Mouse (Mus musculus) retina, embryonic 14.5 days (tissue): Measurements from ENCODE around the gene Limk2.

Source experiments
- DNase-seq: peaks from one replicate; pipeline ENCODE4 v3.0.0-alpha.2; 2015; ENCODE audit warnings: low spot score

Gene Limk2

DNA sequence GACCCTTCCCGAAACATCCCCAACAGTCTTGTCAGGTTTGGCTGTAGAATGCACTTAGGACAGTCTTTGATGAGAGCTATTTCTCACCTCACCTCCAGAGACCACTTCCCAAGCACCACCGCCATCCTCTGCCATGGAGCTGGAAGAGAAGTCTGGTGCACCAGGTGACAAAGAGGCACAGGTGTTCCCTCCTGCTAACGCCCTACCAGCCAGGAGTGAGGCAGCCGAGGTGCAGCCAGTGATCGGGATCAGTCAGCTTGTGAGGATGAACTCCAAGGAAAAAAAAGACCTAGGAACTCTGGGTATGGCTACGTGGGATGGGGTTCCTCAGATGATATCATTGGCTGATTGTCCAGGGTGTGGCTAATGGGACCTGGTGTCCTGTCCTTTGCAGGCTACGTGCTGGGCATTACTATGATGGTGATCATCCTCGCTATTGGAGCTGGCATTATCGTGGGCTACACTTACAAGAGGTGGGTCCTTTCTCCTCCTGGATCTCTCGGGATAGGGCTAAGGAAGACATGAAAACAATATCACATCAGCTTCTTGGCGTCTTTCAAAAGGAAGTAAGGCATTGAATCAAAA, 75.8 kb downstream of the Limk2 start:
- no peak for DNase-seq

DNA sequence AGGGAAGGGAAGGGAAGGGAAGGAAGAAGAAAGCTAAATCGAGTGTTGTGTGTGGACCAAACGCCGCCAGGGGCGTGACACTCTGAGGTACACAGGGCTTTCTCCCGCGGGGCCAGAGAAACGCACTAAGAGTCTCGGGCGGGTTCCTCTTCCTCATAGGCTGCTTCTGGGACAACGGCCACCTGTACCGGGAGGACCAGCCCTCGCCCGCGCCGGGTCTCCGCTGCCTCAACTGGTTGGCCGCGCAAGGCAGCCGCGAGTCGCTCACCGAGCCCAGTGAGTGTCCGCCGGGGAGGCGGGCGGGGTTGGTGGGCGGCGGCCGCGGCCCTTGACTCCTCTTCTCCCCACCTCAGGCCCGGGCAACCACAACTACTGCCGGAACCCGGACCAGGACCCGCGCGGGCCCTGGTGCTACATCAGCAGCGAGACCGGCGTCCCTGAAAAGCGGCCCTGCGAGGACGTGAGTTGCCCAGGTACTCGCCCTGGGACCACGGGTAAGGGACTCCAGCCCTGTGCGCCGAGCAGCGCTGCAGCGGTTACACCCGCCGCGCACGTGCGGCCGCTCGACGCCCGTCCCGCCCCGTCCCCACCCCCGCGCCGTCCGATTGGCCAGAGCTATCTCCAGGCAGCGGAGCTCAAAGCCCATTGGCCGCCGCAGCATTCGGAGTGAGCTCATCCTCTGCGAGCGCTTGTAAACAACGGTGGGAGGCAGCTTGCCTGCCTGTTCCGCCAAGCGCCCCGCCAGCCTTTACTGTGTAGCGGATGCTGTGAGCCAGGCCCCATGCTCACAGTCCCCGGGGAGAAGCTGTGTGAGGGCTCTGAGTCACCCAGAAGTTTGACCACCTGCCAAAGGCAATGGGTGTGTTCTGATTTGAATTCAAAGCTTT, 77.0 kb downstream of the Limk2 start:
- peak; percentile 94 for DNase-seq

DNA sequence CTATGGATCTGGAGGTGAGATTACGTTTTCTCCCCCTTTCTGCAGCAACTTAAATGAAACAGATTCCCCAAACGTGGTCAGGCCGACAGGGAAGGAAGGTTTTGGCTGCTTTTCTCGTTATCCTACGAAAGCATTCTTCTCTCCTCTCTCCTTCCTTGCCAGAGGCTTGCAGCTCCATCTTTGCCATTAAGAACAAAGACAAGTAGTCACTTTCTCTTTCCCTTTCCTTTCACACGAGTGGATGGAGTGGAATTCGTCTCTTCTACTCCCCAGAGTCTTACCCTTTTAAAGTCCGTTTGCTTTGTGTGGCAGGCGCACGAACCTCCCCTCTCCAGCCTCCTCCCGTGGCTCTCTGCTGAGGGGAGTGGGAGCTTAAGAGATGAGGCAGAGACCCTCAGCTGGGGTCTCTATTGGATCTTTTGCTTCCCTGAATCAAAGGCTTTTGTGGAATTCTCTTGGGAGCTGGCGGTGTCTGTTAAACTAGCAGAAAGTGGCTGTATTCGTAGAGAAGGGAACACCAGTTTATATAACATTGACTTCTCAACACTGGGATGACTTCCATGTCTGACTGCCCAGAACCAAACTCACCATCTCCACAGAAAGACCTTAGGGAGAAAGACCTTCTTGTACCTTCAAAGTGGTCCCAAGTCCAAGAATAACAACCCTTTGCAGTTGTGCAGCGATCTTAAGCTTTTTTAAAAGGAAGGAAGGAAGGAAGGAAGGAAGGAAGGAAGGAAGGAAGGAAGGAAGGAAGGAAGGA, 77.8 kb downstream of the Limk2 start:
- peak; percentile 45 for DNase-seq

DNA sequence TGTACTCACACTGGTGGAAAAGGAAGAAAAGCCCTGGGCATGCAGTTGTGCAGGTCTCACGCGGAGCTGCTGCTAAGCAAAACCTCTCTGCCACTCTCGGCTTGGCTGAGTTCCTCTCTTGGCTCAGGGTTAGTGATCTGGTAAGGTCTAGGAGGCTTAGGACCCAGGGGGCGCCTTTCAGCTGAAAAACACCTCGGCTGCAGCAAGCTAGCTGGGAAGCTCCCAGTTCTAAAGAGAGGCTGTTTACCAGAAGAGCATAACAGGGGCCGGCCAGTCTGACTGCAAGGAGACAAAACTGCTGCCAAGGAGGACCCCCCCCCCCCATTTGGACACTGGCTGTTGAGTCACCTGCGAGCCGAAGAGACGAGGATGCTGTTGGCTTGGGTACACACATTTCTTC, 78.4 kb downstream of the Limk2 start:
- peak; percentile 86 for DNase-seq

DNA sequence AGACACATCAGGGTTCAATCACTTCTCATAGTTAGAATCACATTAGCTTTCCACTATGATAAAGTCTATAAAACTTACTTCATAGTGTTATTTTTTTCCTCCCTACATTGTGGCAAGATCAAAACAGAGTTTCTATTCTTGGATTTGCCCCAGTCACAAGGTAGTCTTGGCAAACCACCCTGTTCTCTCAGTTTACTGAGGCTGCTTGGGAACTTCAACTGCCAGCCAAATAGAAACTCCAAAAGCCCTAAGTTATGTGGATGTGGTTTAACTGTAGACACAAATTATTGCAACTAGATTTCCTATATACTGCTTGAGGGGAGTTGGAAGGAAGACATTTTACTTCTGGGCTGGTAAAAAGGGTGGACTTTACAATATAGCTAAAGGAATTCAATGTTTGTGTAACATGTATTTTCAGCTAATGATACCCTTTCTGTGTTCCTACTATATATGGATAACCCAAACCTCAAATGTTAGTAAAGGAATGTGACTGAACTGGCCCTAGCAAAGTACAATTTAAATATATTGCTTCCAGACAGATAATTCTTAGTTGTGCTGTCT, 79.0 kb downstream of the Limk2 start, which contains the start of gene Pik3ip1:
Pik3ip1 (plus strand) TSS at position 511 of the 561 bp plus-strand sequence.
- DNase-seq = no peak

DNA sequence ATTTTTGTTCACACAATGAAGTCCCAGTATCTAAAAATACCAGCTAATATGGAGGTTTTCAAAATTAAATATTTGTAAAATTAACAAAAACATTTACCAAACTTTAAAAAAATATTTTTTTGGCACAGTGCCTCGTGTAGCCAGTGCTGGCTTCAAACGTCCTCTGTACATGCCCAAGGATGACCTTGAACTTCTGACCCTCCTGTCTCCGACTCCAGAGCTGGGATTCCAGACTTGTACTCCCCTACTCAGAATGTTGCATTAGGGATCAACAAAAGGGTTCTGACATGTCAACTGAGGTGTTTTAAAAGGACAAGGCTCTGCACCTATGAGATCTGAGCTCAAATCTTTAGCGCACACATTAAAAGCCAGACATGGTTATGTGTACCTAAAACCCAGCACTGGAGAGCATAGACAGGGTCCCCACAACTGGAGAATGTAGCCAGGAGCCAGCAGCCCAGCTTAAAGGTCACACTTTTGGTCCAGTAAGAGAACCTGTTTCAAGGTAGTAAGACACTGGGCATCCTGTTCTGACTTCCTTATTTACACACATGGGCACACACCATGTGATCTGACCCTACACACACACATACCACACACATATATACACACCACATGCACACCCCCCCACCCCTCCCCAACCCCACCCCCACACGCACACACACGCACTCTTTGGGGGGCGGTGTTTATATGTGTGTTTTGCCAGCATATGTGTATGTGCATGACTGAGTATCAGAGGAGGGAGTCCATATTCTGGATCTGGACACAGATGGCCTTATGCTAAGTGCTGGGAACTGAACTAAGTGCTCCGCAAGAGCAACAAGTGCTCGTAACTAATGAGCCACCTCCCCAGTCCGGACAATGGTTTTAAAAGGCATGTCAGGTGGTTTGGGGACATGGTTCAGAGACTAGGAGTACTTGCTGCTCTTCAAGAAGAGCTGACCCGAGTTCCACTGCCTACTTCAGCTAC, 79.9 kb downstream of the Limk2 start:
- no peak for DNase-seq

DNA sequence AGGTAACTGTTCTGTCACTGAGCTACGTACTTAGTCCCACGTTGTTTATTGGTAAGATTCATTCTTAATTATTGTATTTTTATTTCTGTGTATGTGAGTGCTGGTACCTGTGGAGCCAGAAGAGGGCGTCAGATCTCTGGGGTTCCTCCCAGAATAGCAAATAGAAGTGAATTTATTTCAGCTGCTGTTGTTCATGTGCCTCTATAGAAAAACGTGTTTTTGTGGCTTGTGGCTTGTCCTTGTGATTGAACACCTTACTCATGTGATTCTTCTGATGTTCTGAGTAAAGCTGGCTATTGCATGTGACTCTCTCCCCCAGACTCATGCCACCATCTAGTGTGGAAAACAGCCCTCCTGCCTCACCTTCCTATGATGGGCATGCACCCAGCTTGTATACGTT, 80.7 kb downstream of the Limk2 start:
- DNase-seq = no peak

DNA sequence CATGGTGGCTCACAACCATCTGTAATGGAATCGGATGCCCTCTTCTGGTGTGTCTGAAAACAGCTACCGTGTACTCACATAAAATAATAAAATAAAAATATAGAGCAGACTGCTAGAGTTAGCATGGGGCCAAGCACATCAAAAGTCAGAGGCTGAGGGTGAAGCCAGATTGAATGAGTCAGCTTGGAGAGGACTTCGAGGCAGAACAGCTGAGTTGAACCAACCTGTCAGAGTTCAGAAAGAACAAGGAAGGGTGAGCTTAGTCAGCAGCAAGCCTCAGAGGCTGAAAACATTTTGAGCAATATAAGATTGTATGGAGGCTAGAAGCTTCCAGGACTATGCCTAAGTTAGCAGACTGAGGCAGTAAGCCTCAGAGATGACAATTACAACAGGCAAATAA, 90.7 kb downstream of the Limk2 start:
- DNase-seq = no peak

DNA sequence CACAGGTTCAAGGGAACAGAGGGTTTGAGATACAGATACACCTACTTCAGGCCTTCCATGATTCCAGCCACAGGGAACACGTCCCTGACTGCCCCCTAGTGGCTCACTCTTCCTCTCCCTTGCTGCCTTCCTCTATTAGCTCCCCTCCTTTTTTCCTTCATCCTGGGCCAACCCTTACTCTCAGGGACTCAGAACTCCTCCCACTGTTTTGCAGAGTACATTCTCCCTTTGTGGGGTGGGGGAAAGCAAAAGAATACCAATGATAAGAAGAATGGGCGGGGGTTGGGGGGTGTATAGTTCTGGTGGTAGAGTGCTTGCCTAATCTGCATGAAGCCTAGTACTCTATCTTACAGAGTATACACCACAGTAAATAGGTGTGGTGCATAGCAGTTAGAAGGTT, 94.8 kb downstream of the Limk2 start:
- peak; percentile 82 for DNase-seq

DNA sequence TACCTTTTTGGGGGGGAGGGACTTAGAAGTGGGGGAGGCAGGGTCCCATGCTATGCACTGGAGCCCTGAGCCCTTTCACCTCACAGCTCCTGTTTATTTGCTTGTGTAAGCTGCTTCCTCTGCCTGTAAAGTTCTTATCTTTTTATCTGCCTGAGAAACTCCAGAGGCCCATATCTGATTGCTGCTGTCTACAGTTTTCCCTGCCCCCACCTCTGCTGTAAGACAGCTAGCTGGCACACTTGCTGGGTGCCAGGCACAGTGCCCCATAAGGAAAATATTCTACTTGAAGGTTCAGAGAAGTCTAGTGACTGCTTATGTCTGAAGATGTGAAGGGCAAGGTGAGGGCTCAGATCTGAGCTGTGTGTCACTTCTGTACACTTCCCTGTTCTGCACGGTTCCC, 95.7 kb downstream of the Limk2 start:
- no peak for DNase-seq

DNA sequence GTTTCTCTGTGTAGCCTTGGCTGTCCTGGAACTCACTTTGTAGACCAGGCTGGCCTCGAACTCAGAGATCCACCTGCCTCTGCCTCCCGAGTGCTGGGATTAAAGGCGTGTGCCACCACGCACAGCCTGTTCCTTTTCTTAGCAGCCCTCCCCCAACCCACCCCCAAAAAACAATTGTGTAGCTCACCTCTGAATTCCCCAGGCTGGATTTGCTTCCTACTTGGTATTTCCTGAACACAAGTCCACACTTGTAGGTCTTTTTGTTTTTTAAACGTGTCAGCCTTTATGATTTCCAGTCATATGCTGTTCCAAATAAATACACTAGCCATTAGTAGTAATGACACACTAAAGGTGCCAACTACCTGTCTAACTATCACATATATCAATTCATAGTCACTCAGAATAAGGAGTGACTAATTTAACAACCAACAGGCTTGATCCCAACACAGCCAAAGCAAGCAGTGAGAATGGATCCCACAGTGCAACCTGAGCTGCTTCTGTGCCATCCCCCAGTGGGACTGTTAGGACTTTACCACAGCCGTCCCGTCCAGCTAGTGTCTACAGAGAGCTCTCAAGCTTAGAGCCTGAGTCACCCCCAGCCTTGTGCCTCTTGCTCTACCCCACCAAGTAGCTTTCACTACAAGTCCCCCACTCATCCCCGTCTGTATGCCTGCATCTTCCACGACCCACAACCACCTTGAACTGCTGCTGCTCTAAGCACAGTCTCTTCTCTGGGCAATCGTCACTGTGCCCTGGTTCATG, 97.2 kb downstream of the Limk2 start:
- DNase-seq = no peak

DNA sequence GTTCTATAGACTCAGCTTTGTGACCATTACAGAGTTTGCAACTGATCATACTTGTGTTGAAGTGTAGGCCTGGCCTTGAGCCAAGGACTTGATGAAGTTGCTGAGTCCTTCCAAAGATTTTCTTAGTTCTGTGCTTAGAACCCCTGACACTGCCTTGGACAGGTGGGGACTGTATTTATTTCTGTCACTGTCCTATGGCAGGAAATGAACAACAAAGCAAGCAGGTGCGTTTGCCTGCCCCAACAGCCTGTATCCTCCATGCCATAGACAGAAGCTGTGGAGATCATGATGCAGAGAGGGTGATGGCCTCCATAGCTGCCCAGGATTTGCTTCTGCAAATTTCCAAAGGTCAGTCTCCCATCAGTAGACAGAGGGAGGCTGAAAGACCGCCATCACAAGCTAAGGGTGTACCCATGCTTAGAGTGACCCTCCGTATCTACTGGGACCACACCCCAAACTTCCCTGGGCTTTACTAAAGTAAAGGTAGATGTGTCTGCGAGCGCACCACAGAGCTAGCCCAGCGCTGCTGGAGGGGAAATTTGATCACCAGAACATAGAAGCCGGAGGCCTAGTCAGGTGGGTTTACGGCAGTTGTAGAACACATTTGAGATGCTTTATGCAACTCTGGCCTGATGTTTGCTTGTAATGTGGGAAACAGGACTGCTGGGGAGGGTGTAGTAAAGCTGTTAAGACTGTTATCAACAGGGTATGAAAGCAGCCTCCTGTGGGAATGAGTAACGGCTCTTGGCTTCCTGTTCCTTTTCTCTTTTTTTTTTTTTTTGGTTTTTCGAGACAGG, 98.0 kb downstream of the Limk2 start:
- DNase-seq = no peak

DNA sequence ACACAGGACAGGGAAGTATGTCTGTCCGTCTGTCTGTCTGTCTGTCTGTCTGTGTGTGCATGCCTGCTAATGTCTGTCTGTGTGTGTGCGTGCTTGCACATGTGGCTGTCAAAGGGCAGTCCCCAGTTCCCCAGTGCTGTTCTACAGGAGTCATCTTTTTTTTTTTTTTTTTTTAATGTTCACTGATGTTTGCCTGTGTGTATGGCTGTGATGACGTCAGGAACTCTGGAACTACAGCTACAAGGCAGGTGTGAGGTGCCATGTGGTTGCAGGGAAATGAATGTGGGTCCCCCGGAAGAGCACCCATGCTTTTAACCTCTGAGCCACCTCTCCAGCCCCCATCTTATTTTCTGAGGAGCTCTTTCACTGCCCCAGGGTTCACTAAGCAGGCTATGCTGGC, 99.1 kb downstream of the Limk2 start:
- DNase-seq = no peak

DNA sequence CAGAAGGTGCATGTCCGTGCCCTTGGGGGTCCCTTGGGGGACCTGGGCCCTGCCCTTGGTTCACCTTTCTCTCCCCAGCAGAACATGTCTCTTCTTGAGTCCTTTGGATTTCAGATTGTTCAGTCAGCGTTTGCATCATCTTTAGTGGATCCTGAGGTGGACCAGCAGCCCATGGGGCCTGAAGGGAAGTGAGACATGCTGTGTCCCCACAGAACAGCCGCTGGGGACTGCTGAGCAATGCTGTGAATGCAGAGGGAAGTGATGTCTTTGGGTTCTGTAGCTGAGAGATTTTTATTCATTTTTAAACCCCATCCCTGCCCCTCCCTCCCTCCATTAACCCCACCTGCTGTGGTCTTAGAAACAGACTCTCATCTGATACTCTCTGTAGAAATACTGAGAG, 101.1 kb downstream of the Limk2 start:
- no peak for DNase-seq

DNA sequence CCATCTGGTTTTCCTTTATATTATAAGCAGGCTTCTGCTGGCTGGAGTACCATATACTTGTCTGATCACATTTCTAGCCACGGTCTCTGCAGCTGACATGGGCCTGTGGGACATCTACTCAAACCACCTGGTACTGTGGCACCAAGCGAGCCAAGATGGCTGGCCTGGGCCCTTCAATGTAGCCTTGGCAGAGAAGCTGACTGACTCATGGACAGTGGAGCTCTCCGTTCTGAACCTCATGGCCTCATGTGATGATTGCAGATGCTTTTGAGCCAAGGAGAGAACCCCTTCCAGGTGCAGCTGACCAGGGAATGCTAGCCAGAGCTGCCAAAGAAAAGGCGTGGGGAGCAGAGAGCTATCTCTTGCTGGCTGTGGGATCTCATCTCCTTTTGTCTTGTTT, 103.2 kb downstream of the Limk2 start:
- DNase-seq = no peak

DNA sequence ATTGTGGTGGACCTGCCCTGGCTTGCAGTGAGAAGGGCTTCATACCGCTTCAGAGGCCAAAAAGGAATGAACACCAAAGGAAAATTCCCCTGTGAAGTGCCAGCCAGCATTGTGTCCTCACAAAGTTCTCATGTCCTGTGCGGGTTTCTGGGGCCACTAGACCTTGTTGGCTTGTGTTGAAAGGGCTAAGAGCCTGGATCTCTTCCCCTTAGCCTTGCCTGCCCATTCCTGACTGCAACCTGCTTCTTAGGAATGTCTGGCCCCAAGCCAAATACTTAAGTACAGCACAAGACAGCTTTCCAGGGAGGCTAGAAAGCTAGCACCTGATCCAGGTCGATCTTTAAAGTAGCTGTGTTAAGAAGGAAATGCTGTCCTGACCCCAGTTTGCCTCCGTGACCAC, 106.2 kb downstream of the Limk2 start:
- DNase-seq = no peak

DNA sequence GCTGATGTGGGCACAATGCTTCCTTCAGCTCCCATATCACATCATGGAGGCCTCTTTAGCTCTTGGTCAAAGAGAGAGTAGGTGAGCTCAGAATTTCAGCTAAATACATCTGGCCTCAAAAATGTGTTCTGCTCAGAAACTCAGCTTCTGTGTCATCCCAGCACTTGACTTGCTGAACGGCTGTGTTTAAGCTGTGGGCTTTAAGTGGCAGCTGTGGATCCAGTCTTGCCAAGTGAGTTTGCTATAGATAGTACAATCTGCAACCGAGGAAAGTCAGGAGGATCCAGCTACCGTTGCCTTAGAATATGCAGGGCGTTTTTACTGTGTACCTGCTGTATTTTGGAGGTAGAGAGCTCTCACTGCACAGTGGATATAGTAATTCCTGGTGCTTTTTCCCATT, 106.6 kb downstream of the Limk2 start:
- no peak for DNase-seq

DNA sequence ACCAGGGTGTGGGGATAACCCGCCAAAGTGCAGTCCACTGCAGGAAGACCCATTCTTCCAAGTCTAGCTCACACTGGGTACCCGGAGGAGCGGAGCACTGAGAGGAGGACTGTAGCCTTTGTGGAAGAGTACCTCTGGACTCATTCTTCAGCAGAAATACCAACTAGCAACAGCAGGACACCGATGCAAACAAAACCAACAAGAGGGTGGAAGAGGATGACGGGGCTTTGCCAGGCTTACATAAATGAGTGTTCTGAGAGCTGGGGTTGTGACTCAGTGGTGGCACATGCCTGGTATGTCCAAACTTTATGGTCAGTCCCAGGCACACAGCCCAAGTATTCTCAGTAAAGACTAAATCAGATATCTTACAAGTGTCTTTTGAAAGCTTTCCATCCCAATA, 107.9 kb downstream of the Limk2 start:
- DNase-seq = no peak

DNA sequence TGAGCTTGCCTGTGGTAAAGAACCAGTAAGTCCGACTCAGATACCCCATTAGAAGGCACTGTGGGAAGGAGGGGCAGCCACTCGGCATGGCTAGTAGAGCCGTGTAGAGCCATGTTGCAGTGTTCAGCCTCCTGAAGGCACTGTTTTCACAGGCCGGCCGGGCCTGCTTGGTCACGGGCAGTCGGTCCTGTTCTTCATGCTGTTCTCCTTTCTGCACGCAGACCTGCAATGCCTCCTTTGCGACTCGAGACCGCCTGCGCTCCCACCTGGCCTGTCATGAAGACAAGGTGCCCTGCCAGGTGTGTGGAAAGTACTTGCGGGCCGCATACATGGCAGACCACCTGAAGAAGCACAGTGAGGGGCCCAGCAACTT, 110.2 kb downstream of the Limk2 start:
- no peak for DNase-seq
